Mouse (Mus musculus): ENCODE results near the gene Syne3.

Gene Syne3

DNA sequence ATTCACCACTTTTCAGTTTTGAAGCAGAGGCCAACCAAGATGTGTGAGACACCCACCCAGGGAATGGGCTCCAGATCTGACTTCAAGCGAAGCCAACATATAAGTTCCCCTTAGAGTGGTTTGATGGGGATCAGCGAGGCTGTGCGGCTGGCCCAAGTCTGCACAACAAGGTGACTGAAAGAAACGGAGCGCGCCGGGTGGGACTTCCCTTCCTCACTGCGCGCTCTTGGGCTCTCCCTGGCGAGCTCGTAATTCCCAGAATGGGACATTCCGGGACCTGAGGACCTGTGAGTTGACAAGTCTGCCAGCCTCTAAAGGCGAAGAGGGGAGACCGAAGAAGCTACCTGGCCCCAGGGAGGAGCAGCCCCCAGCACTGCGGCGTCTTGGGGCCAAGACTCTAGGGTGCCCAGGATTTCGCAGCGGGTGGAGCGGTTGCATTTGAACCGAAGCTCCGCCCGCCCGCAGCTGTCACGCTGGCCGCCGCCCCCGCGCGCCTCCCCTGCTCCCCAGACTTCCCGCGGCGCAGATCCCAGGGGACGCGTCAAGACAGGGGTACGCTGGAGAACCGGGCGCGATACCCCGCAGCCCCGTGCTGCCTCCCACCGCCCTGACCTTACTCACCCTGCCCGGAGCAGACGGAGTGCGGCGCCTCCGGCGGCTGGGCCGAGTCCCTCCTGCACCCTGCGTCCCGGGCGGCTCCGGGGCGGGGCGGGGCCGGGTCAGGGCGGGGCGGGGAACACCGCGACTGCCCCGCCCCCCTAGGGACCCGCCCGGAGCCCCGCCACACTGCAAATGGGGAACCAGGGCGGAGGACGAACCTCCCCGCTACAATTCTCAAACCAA is at the start of gene Syne3:
Gene Syne3 (minus strand): TSS at position 440 of the 843 bp plus-strand sequence.
- peak; percentile 80 to 82 for DNase-seq

DNA sequence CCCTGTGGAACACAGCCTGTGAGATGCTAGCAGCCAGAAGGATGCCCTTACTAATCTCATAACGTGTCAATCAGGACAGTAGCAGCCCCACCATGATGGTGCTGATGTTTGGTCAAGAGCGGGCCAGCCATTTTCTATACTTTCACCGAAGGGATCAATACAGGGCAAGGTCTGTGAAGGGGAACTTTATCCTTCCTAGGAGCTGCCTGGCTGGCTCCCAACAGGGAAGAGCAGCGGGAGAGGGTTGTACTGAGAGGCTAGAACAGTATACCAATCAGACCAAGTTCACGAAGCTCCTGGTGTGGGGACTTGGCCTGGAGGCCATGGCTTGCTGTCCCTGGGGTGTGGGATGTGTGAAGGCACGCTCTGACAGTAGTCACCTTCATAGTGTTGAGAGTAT is 45.7 kb upstream of the Syne3 start:
- no peak for DNase-seq

DNA sequence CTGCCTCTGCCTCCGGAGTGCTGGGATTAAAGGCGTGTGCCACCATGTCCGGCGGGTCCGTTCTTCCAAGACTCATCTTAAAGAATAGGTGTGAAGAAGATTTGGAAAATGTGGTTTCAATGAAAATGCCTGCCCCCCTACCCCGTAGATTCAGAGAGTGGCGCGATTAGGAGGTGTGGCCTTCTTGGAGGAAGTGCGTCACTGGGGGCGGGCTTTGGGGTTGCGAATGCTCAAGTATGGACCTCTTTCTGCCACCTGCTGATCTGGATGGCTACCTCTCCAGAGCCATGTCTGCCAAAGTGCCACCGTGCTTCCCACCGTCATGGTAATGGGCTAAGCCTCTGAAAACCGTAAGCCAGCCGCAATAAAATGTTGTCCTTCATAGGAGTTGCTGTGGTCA is 44.4 kb upstream of the Syne3 start:
- no peak for DNase-seq

DNA sequence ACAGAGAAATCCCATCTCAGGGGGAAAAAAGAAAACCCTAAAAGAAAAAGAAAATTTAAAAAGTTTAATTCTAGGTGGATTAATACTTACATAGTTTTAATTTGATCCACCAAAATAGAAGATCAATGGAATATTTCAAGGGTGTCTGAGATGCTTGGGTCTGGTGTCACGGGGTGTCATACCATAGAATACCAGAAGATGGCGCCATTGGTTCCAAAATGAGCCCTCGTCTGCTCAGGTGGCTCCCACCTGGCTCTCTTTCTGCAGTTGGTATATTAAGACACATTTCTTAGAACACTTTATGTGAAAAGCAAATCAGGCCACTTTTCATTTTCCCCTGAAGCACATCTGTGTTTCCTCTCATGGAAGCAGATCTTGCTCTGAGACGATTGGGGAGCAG is 41.3 kb upstream of the Syne3 start:
- DNase-seq: peak in 1 of 2 experiments; percentile 46

DNA sequence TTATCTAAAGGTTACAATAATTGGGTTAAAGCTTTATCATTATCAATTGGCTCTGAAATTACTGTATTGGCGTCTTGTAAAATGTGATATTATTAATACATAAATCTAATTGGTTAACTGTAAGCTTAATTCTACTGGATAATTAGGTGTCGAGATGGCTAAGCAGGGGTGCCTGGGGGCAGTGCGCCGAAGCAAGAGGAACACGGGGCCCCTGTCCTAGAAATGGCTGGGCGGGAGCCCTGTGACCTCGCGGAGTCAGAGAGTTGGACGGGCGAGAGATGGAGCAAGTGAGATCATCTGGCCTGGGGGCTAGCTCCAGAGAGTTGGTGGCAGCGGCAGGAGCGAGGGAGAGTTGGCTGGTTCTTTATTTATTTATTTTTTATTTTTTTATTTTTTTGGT is 40.2 kb upstream of the Syne3 start:
- no peak for DNase-seq

DNA sequence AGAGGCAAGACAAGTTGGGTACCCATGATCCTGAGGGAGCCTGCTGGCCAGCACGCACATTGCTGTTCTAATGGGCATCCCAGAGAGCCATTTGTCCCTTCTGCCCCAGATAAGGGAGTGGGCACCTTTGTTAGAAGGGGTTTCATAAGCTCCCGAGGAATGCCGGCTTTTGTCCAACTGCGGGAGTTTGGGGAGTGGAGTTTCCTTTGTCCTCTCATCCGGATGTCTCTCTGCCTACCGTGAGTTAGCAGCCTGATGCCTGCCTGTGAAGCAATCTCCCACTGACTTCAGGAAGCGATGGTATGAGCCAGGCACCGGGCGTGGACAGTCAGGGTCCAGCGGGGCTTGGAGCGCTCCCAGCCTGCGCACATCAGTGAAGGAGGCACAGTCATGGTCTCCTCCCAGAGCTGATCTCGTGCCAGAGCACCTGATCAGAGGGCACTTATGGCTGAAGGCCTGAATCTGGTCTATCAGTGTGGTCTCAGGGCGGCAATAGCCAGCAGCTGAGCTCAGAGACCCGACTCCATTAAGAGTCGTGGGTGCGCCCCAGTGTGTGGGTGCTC is 38.8 kb upstream of the Syne3 start:
- no peak for DNase-seq

DNA sequence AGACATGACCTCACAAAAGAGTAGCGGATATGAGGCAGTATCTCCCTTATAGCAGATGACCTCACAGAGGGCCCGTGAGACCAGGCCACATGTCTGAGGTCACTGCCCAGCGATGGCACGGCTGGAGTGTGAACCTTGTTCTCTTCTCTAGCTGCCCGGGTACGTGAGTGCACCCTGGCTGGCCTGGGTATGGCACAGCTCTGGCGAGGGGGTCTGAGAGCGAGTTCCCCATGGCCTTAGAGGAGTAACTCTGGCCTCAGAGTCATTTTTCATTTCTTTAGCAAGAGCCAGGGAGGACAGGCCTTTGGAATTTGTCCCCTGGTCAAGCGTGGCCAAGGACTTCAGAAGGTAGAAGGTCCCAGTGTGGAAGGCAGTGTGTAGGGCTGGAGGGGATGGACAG is 35.2 kb upstream of the Syne3 start:
- no peak for DNase-seq

DNA sequence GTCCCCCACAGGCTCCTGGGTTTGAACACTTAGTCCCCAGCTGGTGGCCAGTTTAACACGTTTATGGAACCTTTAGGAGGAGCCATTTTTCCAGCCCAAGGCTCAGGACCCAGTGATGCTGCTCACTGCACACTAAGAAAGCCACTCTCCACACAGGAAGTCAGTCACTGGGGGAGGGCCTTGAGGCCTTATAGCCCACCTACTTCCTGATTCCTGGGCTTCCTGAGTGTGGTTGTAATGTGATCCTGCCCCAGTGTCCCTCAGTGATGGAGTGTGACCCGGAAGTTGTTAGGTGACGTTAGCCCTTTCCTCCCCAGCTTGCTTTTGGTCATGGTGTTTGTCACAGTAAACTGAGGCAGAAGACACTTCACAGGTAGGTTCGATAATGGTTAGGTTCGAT is 33.5 kb upstream of the Syne3 start:
- no peak for DNase-seq

DNA sequence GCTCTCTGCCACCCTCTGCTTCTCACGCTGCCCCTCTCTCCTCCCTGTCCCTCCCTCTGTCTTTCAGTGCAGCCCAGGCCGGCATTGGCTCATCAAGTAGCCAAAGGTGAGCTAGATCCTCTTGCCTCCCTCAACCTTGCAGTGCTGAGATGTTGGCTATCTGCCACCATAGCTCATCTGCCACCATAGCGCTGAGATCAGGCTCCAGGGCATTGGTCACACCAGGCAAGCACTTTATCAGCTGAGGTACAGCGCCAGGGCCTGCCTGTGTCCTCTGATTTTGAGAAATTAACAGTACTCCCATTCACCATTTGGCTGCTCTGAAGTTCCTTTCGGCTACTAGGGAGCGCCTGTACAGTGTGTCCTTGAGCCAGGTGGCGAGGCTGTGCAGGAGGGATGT is 31.3 kb upstream of the Syne3 start:
- DNase-seq: no peak

DNA sequence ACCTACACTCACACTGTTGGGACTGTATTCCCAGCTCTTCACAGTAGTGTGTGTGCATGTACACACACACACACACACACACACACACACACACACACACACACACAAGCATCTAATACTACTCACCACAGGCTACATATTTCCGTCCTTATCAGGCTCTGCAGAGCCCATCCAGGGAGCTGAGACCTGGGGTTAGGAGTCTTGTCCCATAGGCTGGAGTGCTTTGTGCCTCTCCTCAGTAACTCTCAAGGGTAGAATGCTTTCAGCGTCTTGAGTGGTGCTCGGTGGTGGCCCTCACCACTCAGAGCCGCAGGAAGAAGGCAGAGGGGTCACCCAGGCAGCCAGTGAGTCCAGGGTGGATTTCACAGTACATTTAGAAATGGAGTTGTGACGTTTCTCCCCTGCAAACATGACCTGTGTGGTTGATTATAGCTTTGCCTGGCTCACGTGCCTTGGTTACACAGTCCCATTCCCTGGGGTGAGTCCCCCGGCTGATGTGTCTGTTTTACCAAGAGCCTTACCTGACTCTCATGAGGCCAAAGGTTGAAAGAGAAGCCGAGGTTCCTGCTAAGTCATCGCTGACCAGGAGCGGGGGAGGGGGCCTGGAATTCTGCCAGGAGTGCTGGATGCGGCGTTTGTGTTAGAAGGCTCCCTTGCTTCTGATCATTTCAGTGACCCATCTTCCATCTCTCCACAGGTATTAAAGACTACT is 30.1 kb upstream of the Syne3 start:
- peak in 1 of 2 experiments; percentile 53 for DNase-seq

DNA sequence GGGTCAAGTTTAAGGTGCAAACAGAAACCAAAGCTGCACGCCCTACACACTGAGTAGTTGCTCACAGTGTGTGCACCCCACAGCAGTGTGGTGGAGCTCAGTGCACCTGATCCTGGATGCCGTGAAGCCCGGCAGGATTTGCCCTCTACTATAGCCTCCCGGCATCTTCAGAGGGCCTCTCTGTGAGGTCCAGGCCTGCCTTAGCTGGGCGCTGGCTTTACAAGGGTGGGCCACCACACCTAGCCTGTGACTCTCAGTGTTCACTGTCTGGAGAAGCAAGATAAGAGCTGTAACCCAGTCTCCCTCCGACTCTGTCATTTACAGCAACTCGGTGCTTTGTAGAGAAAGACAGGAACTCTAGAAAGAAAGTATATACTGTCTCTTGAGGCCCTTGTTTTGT is 29.3 kb upstream of the Syne3 start:
- no peak for DNase-seq

DNA sequence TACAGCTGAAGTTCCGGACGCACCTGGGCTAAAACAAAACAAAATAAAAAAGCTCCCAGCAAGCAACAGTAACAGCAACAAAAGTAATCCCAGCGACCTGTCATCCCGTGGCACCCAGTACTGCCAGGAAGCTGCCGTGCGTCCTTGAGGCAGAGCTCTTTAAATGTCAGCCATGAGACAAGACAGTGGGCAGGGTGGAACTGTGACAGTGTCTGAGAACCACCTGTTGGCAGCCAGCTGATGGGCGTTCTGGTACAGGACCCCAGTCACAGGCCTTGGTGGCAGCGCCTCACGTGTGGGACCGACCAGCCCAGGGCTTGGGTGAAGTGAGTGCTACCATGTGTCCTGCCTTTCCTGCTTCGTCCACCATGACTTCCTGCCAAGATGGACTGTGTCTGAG is 28.6 kb upstream of the Syne3 start:
- no peak for DNase-seq

DNA sequence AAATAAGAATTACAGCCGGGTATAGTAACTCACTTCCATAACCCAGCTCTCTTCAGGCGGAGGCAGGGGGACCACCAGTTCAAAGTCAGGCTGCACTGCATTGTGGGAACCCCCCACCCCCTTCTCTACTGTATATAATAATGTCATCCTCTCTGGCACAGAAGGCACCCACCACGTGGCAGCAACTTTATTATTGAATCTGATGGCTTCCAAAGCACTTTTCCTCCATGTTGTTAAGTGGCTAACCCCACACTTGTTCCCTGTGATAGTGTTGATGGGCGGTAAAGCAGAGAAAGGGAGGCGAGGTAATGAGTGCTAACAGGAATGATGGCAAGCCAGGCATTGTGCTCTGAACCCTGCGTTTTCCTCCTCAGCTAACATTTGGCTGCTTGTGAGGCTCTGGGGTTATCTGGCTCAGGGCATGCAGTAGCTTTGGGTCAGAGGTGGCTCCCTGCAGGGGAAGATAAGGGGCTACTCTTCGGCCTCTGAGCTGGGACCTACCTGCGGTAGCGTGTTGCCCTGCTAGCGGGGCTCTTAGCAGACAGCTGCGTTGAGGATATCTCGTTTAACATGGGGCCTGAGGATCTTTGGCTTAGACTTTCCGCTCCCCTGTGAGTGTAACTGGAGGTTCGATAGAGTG is 24.6 kb upstream of the Syne3 start:
- no peak for DNase-seq

DNA sequence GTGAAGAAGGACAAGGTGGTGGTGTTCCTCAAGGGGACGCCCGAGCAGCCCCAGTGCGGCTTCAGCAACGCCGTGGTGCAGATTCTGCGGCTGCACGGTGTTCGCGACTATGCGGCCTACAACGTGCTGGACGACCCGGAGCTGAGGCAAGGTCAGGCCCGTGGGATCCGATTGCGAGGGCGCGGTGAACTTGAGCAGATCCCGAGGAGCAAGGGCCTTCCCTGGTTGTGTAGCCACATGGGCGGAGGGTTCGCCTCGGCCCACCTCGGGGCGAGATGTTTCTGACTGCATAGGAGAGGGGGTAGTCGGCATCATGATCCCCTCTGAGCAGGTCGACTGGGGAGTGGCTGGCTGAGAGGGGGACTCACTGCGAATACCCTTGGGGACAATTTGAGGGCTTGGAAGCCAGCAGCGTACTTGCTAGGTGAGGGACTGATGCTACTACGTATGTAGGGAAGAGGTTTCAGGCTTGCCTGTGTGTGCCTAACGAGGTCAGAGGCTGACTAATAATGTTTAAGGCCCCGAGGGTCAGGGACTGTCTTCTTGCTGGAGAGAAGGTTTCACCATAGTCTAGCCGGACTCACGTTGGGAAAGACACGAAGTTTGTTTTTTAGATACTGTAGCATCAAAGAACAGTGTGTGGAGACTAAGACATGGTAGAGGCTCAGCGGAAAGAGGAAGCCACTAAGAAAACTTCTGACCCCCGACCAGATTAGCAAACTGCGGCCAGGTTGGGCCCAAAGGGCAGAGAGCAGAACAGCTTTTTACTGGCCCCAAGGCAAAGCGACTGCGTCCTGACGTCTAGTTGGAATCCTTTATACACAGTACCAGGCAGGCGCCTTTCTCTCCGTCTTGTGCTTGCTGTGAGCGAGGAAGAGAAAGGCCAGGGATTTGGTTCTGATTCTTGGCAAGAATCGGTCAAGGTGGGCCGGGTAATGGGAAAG is 23.5 kb upstream of the Syne3 start:
- DNase-seq: peak in 1 of 2 experiments; percentile 40

DNA sequence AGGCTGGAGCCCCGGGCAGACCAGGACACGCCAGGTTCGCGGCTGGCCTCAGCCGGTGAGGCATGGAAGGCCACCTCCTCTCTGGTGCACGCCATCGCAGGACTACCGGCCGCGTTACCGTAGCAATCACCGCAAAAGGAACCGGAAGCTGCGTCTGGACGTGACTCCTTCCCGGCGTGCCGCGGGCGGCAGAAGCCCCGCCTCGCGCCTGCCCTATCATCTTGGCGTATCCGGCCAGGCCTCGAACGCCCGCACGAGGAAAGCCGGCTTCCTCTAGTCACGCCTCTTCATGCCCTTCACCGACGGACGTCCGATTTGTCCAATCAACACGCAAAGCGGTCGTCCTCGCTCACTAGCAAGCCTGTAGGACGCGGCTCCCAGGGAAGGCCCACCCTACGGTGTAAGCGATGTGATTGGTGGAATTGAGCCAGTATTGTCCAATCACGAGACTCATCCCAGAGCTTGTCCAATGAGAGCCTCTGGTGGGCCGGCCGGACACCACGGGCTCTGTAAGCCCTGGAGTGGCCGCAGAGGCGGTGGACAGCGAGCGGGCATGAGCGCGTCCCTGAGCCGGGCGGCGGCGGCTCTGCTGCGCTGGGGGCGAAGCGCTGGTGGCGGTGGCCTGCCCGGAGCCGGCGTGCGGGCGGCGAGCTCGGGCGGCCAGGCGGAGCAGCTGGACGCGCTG is 22.7 kb upstream of the Syne3 start, which contains the start of gene Glrx5:
Gene Glrx5 (plus strand): TSS at position 542 of the 685 bp plus-strand sequence.
- DNase-seq: peak; percentile 99 to 100

DNA sequence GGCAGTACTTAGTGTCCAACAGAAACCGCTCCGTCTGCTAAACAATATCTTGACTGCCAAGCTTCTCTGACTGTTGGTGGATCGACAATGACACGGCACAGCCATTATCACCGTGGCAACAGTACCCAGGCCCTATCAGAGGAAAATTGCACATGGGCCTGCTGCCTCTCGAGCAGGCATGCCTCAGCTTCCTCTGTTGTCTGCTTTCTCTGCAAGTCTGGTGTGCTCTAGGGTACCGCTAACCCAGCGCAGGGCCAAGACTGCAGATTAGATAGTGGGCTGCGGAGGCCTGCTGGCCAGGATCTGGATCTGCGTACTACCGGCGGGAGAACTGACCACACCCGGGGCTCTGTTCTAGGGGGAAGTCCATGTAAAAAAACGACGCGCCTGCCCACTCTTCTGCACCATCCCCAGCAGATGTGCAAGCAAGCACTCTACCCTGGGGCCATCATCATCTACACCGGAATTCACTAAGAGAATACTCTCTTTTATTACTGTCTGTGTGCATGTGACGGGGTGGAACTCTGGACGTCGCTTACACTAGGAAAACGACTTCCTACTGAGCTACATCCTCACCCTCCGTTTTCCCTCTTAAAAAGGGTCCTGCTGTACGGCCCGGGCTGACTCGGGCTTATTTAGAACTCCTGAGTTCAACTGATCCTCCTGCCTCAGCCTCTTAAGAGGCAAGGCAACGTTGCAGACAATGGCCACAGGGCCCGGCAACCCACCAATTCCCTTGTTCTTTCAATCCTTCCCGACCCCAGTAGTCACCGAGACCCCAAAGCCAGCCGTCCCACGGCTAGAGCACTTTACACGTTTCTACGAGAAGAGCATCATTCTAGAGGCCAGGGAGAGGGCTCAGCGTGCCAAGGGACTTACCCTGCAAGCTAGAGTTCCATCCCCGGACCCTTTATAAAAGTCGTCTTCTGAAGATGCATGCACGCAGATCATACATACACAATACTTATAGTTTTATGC is 21.8 kb upstream of the Syne3 start:
- DNase-seq: no peak

DNA sequence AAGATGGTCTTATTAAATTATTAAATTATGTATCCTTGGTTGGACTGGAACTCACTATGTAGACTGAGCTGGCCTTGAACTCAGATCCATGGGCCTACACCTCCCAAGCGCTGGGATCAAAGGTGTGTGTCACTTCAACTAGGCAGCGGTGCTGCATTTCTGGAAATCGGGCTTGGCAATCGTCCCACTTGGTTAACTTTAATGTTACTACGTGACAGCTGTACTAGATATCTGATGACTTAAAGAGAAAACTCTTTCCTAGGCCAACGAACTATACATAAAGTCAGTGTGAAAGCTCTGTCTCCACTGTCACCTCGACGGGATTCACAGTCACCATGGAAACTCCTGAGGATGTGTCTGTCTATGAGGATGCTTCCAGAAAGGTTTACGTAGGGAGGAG is 20.3 kb upstream of the Syne3 start:
- no peak for DNase-seq

DNA sequence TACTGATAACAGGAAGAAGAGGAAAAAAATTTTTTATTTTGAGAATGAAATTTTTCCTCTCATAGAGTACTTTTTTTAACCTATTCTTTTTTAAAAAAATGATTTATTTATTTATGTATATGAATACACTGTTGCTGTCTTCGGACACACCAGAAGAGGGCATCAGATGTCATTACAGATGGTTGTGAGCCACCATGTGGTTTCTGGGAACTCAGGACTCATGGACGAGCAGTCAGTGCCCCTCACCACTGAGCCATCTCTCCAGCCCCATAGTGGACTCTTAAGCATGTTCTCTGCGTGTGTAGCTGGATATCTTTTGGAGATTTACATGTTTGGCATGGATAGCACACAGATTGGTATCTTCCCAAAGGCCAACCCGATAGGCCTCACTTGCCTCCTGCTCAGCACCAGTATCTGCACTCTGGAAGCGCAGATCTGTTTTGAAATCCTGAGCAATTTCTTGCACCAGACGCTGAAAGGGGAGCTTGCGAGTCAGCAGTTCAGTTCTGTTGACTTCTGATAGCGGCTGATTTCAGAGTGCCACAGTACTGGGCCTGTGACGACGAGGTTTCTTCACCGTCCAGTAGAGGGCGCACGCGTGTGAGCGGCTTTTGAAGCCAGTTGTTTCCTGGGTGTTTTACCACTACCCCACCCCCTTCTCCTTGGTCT is 17.8 kb upstream of the Syne3 start:
- DNase-seq: peak; percentile 84 to 88

DNA sequence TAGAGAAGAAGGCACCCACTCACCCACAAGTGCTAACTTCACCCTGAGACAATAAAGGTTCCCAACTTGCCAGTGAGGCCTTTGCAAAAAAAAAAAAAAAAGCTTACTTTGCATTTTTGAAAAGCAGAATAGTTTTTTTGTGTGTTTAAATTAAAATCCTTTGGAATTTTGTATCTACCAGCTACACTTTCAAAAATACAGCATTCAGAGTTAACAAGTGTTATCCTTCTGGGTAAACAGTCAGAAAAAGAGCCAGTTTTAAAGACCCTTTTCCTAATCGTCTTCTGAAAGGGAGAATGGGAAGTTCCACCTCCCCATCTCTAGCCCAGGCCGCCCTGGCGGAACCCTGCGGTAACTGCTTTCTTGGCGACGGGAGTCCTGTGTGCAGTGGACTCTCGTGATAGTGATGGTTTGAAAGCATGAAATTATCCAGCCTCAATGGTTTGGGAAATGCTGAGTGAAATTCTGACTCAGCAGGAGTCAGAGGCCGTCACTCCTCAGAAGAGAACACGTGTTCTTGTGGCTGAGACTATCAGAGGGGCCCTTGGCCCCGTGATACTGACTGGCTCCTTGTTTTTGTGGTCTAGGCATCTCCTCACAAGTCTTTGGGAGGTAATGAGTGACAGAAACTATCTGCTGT is 16.5 kb upstream of the Syne3 start:
- no peak for DNase-seq
